Mouse (Mus musculus): ENCODE measurements around the gene Coq10a. TPM values are rescaled to one million over a fixed set of nuclear protein-coding genes. Genes with fewer than 3 reads are reported as not detected.

Gene Coq10a
- total RNA-seq, 2 experiments from 2014 or later: 8.8 to 12.9 TPM

GRCm38 (mm10) chr10:128389570-128389969 lies 20.8 kb upstream of the Coq10a start:
- peak; percentile 60 for ATAC-seq (replicated peaks; ENCODE audit: low FRiP score, low TSS enrichment, poor library complexity, severe bottlenecking)

DNA sequence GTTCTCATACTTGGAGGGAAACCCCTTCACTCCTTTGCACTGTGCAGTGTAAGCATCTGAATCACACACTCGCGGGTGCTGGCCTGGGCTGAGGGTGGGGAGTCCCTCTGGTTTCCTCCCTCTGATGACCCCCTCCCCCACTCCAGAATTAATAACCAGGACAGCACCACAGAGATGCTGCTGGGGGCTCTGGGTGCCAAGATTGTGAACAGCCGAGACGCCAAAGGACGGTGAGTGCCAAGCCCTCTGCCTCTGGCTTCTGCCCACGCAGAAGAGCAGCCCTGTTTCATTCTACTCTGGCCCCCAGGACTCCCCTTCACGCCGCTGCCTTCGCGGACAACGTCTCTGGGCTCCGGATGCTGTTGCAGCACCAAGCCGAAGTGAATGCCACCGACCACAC lies 20.1 kb upstream of the Coq10a start:
- no peak for ATAC-seq (replicated peaks; ENCODE audit: low FRiP score, low TSS enrichment, poor library complexity, severe bottlenecking)

DNA sequence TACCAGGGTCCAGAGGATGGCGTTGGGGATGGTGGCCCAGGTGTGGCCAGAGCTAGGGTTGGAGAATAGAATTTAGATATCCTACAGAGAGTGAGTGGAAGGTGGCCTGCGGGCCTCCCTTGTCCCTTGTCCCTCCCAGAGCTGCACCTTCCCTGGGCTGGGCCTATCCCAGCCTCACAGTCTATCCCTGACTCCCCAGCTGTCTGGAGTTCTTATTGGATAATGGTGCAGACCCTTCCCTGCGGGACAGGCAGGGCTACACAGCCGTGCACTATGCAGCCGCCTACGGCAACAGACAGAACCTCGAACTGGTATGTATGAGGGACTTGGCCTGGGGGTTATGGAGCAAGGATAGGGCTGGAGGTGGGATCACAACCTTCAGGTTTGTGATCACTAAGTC lies 17.1 kb upstream of the Coq10a start:
- ATAC-seq (replicated peaks; ENCODE audit: low FRiP score, low TSS enrichment, poor library complexity, severe bottlenecking): no peak

DNA sequence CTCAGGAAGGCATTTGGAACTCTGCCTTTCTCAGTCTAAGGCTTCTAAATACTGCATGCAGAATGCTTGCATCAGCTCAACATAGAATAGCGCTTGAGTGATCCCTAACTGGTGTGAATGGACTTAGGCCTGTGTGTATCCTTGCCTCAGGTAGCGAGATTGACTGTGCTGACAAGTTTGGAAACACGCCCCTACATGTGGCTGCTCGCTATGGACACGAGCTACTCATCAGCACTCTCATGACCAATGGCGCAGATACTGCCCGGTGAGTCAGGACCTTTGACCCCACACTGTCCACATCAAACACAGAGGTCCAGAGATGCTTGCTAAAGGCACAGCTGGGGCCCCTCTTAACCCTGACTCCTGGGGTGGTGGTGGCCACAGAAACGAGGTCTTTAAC lies 13.7 kb upstream of the Coq10a start:
- ATAC-seq (replicated peaks; ENCODE audit: low FRiP score, low TSS enrichment, poor library complexity, severe bottlenecking): no peak

- ATAC-seq (replicated peaks; ENCODE audit: low FRiP score, low TSS enrichment, poor library complexity, severe bottlenecking): peak; percentile 66
Observed at GRCm38 (mm10) chr10:128380565-128380964, 11.8 kb upstream of the Coq10a start.

- ATAC-seq (replicated peaks; ENCODE audit: low FRiP score, low TSS enrichment, poor library complexity, severe bottlenecking): no peak
Observed at GRCm38 (mm10) chr10:128379260-128379659, 10.5 kb upstream of the Coq10a start.

GRCm38 (mm10) chr10:128378462-128378861 lies 9.7 kb upstream of the Coq10a start:
- no peak for ATAC-seq (replicated peaks; ENCODE audit: low FRiP score, low TSS enrichment, poor library complexity, severe bottlenecking)

GRCm38 (mm10) chr10:128377940-128378448 lies 9.2 kb upstream of the Coq10a start:
- ATAC-seq (replicated peaks; ENCODE audit: low FRiP score, low TSS enrichment, poor library complexity, severe bottlenecking): no peak

DNA sequence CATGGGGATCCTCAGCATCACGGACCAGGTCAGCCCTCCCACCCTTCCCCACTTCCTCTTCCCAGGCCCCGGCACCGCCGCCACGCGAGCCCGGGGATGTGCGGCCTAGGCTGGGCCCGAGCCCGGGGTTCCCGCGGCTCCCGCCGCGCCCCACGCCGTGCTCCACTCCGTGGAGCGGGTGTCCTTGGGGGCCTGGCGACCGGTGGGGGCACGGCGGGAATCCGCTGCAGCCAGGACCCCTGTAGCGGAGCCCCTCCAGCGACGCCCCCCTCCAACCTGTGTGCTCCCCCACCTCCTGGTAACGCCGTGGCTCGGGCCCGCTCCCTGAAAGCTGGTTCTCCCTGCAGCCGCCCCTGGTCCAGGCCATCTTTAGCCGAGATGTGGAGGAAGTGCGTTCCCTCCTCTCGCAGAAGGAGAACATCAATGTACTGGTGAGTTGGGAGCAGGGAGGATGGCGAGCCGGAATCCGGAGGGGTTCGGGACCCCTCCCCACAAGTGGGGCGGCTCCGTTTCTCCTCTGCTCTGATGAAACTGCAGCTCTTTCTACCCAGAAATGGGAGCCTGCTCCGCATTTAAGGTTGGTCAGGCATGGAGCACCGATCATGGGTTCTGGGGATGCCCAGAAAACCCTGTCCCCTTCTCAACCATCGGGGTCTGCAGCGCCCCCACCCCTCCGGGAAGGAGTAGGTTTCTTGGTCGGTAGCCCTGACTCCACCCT lies 8.6 kb upstream of the Coq10a start:
- ATAC-seq (replicated peaks; ENCODE audit: low FRiP score, low TSS enrichment, poor library complexity, severe bottlenecking): no peak; the same call in 1 of the 2 replicates

DNA sequence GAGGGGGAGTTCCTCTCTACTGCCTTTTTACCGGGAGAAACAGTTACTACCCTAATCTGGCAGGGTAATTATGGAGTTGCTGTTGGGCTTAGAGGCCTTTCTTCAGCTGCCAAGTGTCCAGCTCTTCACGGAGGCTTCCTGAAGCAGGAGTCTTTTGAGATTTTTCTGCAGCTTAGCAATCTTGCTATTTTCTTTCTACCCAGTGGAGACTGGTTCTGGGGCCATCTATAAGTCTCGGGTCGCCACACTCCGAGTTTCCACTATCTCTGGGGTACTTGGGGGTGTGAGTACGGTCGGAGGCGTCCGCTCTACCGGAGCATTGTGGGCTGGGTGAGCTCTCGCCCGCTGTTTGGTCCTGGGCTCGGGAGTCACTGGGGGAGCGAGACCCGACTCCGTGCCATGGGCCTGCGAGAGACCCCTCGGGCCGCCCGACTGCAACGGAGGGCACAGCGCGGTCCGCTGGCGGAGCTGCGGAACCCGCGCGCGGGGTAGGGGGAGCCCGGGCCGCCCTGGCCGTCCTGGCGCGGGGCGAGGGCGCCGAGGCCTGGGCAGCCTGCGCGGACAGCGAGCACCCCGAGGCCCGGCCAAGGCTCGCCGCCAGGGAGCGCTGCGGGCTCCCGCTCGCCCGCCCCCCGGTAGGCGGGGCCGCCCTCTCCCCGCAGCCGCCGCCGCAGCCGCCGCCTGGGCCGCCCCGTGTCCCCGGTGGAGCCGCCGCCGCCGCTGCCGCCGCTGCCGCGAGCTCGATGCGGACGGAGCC lies 7.8 kb upstream of the Coq10a start, which contains the start of gene Ankrd52:
Gene Ankrd52, plus strand, starts transcription at position 661 of the 757 bp plus-strand sequence.
- peak; percentile 43 for ATAC-seq (replicated peaks; ENCODE audit: low FRiP score, low TSS enrichment, poor library complexity, severe bottlenecking)

- no peak for ATAC-seq (replicated peaks; ENCODE audit: low FRiP score, low TSS enrichment, poor library complexity, severe bottlenecking)
Observed at GRCm38 (mm10) chr10:128376099-128376454, 7.3 kb upstream of the Coq10a start.

- ATAC-seq (replicated peaks; ENCODE audit: low FRiP score, low TSS enrichment, poor library complexity, severe bottlenecking): no peak
Observed at GRCm38 (mm10) chr10:128374393-128374792, 5.6 kb upstream of the Coq10a start.

GRCm38 (mm10) chr10:128372989-128373748 lies 4.4 kb upstream of the Coq10a start:
- 0 out of 2 replicates have a peak, but pooled peaks have one; percentile 12 for ATAC-seq (replicated peaks; ENCODE audit: low FRiP score, low TSS enrichment, poor library complexity, severe bottlenecking)

GRCm38 (mm10) chr10:128372142-128372541 lies 3.3 kb upstream of the Coq10a start:
- no peak for ATAC-seq (replicated peaks; ENCODE audit: low FRiP score, low TSS enrichment, poor library complexity, severe bottlenecking)

GRCm38 (mm10) chr10:128370601-128371000 lies 1.8 kb upstream of the Coq10a start:
- no peak for ATAC-seq (replicated peaks; ENCODE audit: low FRiP score, low TSS enrichment, poor library complexity, severe bottlenecking)

DNA sequence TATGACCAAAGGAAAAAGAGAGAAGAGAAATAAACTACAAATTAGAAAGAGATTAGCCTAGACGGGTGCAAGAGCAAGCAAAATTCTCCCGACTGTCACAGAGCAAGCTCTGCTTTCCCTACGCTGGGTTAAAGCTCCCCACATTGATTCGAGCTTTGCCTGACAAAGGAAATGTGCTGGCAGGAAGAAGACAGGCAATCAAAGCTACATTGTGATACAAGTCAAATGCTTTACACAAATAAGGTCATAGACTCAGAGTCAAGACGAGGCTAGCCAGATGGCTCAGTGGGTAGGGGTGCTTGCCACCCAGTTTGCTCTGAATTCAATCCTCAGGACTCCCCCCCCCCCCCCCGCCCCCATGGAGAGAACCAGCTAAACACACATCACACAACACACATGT lies 1.2 kb upstream of the Coq10a start:
- ATAC-seq (replicated peaks; ENCODE audit: low FRiP score, low TSS enrichment, poor library complexity, severe bottlenecking): no peak

- no peak for ATAC-seq (replicated peaks; ENCODE audit: low FRiP score, low TSS enrichment, poor library complexity, severe bottlenecking)
Observed at GRCm38 (mm10) chr10:128369599-128369998, 802 bp upstream of the Coq10a start.

DNA sequence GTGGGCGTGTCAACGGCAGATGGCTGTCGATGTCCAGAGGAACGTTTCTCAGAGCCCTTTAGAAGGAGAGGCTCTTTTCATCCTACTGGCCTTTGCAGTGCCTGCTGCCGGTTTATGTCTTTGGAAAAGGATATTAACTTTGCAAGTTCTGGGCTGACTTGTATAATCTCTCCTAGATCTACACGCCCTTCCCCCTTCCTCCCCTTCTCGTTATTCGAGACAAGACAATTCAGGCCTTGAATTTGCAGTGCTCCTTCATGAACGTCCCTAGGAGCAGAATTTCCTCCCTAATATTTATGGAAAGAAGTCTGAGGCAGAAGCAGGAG lies 384 bp upstream of the Coq10a start:
- ATAC-seq (replicated peaks; ENCODE audit: low FRiP score, low TSS enrichment, poor library complexity, severe bottlenecking): no peak

GRCm38 (mm10) chr10:128367899-128368401 lies 847 bp downstream of the Coq10a start:
- ATAC-seq (replicated peaks; ENCODE audit: low FRiP score, low TSS enrichment, poor library complexity, severe bottlenecking): peak; percentile 11; the same call in 1 of the 2 replicates

DNA sequence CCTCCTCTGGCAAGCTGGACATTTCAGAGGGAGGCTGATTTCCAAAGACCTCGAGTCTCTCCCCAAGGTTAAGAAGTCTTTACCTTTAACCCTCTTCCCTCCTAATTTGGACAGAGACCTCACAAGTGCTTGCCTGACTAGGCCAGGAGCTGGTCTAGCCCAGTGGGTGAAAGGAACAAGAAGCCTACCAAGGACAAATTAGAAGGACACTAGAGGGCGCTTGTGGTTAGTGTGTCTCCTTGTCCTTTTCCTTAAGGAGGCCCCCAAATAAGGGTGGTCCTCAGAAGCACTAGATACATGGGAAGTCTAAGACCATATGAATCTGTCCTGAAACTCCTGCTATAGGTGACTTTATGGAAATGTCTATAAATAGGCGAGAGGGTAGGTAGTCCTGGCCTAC lies 6.2 kb downstream of the Coq10a start:
- ATAC-seq (replicated peaks; ENCODE audit: low FRiP score, low TSS enrichment, poor library complexity, severe bottlenecking): no peak

Measured in megakaryocyte-erythroid progenitor cell, adult 5-6 weeks (primary cell).